49 mouse cellular contexts compared by ENCODE assay signal in the genomic region with DNA sequence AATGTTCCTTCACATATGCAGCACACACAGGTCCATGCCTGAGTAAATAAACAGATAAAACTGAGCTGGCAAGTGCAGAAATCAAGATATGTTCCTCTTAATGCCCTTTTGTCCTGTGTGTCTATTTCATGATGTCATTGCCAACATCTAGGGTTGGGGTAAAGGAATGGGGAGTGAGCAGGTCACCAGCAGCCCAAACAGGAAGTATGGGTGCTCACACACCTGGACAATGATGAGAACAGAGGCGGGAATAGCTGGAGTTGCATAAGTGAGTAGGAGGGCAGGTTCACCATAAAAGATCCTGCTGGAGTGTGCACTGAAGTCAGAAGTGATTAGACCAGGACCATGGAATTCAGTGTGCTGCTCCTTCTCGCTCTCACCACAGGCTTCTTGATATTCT. TPM values are rescaled to one million over a fixed set of nuclear protein-coding genes. Genes with fewer than 3 reads are reported as not detected.
"Had no signal": no experiment of that assay in that cellular context is flagged by ENCODE, and none has a peak within 500 bp of the region (broad histone marks: within the 10 kb centered on the region; RNA-seq: fewer than 3 reads in every experiment).

A gene (plus strand): TSS at position 301 of the 400 bp plus-strand sequence.

- H3K4me2 ChIP-seq: heart, embryonic 11.5 days; heart, embryonic 12.5 days; heart, embryonic 13.5 days; heart, embryonic 15.5 days; hindbrain, embryonic 12.5 days; hindbrain, embryonic 13.5 days; hindbrain, embryonic 14.5 days; hindbrain, embryonic 15.5 days; intestine, embryonic 15.5 days; kidney, embryonic 15.5 days had no signal

- H3K27me3 ChIP-seq: heart, embryonic 12.5 days; heart, embryonic 13.5 days; heart, embryonic 15.5 days; hindbrain, embryonic 12.5 days; hindbrain, embryonic 13.5 days; hindbrain, embryonic 15.5 days; intestine, embryonic 15.5 days; kidney, embryonic 15.5 days had no signal

- H3K4me1 ChIP-seq: heart, embryonic 10.5 days; heart, embryonic 12.5 days; heart, embryonic 13.5 days; heart, embryonic 15.5 days; hindbrain, embryonic 10.5 days; hindbrain, embryonic 12.5 days; hindbrain, embryonic 13.5 days; hindbrain, embryonic 15.5 days; intestine, embryonic 15.5 days; kidney, embryonic 15.5 days had no signal

- H3K27ac ChIP-seq: heart, embryonic 10.5 days; heart, embryonic 13.5 days; heart, embryonic 15.5 days; hindbrain, embryonic 10.5 days; hindbrain, embryonic 12.5 days; hindbrain, embryonic 13.5 days; hindbrain, embryonic 14.5 days; hindbrain, embryonic 15.5 days; hindbrain, postnatal 0 days; intestine, embryonic 15.5 days; kidney, embryonic 15.5 days; kidney, postnatal 0 days; layer of hippocampus, adult 2 months had no signal

- H3K9ac ChIP-seq: heart, embryonic 12.5 days; heart, embryonic 13.5 days; heart, embryonic 15.5 days; hindbrain, embryonic 12.5 days; hindbrain, embryonic 13.5 days; hindbrain, embryonic 14.5 days; hindbrain, embryonic 15.5 days; intestine, embryonic 15.5 days; kidney, embryonic 15.5 days had no signal

- ATAC-seq: hindbrain, embryonic 16.5 days; hindbrain, postnatal 0 days; inflammation-experienced regulatory T-cells, adult 6 months; intestine, embryonic 15.5 days; intestine, embryonic 16.5 days; intestine, postnatal 0 days had no signal

- H3K36me3 ChIP-seq: heart, embryonic 10.5 days; heart, embryonic 12.5 days; heart, embryonic 13.5 days; heart, embryonic 15.5 days; hindbrain, embryonic 10.5 days; hindbrain, embryonic 12.5 days; hindbrain, embryonic 13.5 days; hindbrain, embryonic 15.5 days; intestine, embryonic 15.5 days; kidney, embryonic 15.5 days had no signal

- H3K9me3 ChIP-seq: heart, embryonic 15.5 days; hindbrain, embryonic 15.5 days; intestine, embryonic 15.5 days; kidney, embryonic 15.5 days had no signal

- DNase-seq: heart, postnatal 10 days; heart, postnatal 14 days; heart, postnatal 36 days; kidney, adult 11 months; kidney, adult 18-20 months; kidney, adult 2 months; kidney, adult 8-10 months; kidney, adult 9 months; kidney, postnatal 10 days; kidney, postnatal 14 days; kidney, postnatal 25 days; kidney, postnatal 36 days; kidney, postnatal 4 days; layer of hippocampus, adult 9-11 months; layer of hippocampus, postnatal 36 days had no signal

- H3K4me3 ChIP-seq: heart, embryonic 10.5 days; heart, embryonic 12.5 days; heart, embryonic 13.5 days; heart, embryonic 15.5 days; hindbrain, embryonic 10.5 days; hindbrain, embryonic 12.5 days; hindbrain, embryonic 13.5 days; hindbrain, embryonic 15.5 days; intestine, embryonic 15.5 days; kidney, embryonic 15.5 days; layer of hippocampus, adult 2 months had no signal

RNA-seq across cellular contexts. Expression of the gene that starts here (rescaled TPM):
- total RNA-seq: heart, adult 8-10 months; heart, postnatal 10 days; heart, postnatal 14 days; heart, postnatal 25 days; heart, postnatal 36 days; hematopoietic stem cell, adult 5-6 weeks; hindbrain, postnatal 0 days; layer of hippocampus, adult 18-20 months; layer of hippocampus, adult 2 months; layer of hippocampus, adult 8-10 months; layer of hippocampus, postnatal 10 days; layer of hippocampus, postnatal 14 days; layer of hippocampus, postnatal 25 days; layer of hippocampus, postnatal 36 days had no signal
- polyA plus RNA-seq: heart, embryonic 10.5 days; heart, embryonic 11.5 days; heart, embryonic 12.5 days; heart, embryonic 13.5 days; heart, embryonic 14.5 days; heart, embryonic 15.5 days; heart, embryonic 16.5 days; heart, postnatal 0 days; inflammation-experienced regulatory T-cells, adult 6 months; intestine, embryonic 14.5 days; intestine, embryonic 15.5 days; intestine, embryonic 16.5 days; intestine, postnatal 0 days; kidney, adult 2 months; kidney, embryonic 14.5 days; kidney, embryonic 15.5 days; kidney, embryonic 16.5 days; kidney, postnatal 0 days; large intestine, adult 2 months had no signal
